Mouse (Mus musculus) embryo, embryonic 9.5 days (tissue): ENCODE measurements at regions not wholly inside any gene's neighbourhood (a gene's known extent, or its start where the extent isn't known, plus 50 kb on each side); places are given as distances from the start of the nearest gene placed in this dataset.

ENCODE experiments used
- DNase-seq: peaks from one replicate; pipeline ENCODE4 v3.0.0-alpha.2; 2017; ENCODE audit errors: extremely low spot score

DNA sequence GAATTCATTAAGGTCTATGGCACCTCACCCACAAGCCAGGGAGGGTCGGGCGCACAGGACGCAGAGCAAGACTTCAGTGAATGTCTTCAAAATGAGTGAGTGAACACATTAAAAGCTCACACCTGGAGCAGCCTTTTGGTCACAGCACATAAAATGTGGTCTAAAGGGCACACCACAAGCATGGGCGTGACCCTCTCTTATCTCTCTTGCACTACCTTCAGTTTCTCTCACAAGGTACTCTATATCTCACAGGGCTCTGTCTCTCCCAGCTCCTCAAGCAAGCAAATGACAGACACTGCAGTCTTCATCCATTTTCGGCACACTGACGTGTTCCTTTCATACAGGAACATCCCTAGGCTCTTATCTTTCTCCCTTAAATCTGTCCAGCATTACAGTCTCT is 444.0 kb downstream of the Slc16a7 start:
- DNase-seq, result no peak

DNA sequence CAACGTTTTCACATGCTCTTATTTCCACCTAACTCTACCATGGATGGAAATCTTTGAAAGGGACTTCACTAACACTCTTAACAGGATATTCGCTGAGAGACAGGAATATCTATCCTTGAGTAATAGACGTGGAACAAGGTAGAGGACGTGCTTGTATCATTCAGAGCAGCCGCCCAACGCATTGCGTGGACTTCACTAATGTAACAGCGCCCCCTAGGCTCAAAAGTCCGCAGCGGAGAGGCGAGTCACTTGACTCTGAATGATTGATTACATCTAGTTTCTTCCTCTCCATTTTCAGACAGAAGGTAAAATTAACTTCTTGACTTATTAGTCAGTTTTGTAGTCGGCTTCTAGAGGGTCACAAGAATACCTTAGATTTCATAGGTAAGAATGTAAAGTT is 447.1 kb downstream of the Slc16a7 start:
- peak; percentile 6 for DNase-seq

DNA sequence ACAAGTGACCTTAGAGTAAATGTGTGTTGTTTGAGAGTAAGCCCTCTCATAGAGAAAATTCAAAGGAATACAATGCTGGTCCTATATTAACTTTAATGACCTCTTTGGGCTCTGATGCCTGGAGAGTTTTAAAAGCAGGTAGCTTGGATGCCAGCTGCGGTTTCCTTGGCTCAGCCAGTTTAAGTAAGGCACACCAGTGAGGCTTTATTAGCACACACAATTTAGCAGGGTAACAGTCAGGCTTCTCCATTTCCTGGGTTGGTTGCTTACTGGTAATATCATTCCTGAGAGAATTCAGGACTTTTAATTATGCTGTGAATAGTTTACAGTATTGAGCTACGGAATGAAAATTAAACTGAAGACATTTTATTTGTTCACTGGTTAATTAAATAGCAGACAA is 462.0 kb downstream of the Slc16a7 start:
- no peak for DNase-seq

DNA sequence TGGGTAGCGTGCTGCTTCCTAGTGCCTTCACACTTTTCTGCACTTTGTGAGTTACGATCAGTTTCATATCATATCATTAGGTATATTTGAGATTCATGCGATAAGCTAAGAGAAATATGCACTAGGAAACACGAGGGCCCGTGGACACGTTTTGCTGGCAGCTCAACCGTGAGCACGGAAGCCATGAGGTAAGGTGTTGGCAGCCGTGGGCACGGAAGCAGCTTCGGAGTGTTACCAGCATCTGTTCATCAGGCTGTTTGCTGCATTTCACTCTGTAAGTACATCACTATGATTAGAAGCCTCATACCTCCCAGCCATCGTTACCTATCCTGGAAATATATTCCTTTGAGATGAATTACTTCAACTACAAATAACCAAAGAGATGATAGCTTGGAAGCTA is 489.2 kb downstream of the Slc16a7 start:
- DNase-seq, result no peak

DNA sequence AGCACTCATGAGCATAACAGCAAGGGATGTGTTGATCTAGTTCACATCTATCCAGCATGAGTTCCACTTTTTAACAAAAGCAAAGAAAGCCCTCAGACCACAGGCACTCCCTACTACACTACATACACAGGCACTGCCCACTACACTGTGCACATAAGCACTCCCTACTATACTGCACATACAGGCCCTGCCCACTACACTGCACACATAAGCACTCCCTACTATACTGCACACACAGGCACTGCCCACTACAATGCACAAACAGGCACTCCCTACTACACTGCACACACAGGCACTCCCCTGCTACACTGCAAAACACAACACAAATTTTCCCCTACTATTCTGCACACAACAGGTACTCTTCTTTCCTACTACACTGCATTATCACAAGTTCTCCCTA is 510.7 kb downstream of the Slc16a7 start:
- no peak for DNase-seq

DNA sequence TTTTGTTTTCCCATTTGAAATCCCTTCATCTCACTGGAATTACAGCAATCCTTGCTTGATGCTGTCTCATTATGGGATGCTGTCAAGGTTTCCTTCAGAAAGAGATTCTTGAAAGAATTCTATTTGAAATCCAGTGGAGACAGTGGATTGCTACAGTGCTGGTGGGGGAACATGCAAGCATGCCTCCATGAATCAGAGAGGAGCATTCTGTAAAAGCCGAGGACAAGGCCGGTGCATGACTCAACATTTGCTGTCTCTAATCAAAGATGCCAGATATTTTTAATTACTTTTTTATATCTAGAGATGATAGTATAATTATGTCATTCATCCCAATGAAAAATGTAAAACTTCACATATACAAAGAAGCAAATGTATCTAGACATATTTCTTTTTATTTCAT is 511.6 kb downstream of the Slc16a7 start:
- DNase-seq, result no peak

DNA sequence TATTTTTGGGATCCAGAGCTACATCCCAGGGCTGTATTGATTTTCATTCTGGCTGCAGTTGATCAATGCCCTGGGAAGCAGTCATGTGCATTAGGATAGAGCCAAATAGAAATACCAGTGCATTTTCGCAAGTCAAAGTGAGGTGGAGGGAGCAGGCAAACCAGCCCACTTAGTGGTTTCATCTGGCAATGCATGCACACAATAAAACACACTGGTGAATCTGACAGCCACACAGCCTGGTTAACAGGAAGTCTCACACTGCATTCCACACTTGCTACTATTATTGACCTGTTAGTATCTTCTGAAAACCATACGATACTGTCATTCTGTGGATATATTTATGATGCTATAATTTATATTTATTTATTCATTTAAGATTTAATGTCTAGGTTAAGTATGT is 517.1 kb downstream of the Slc16a7 start:
- DNase-seq, result no peak

DNA sequence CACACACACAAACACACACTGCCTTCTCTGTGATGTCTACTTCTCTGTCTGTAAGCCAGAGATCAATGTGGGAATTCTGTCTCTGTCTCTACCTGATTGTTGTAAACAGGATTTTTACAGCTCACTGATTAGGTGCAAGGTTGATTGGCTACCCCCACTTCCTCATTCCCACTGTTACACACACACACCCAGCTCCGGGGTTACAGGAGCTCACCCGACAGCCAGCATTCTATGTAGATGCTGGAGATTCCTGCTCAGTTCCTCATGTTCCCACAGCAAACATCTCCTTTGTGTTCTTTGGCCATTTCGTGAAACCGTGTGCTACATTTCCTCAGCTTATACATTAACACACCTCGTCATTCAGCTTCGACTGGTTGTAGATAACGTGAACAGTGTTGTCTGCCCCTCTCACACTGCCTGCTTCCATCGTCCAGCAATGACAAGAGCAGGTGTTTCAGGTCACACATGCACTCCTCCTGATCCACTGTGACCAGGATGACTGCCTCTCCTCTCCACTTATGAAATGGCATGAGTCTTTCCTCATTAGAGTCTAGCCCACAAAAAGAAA is 546.6 kb downstream of the Slc16a7 start:
- DNase-seq, result no peak

DNA sequence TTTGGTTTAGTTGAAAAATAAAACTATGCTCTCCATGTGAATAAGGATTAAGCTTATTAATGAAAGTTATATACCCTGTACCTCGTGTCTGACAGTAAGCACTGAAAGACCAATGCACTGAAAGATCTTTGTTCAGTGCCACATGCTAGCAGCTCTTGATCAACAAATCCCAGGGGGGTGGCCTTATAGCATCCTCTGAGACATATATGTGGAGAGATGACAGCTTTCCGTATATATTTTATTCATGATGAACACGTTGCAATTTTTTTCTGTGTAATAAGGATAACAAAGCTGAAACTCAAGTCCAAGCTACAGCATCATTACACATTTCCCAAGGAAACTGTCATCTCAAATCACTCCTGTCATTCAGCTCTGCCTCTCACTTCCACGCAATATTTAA is 555.3 kb downstream of the Slc16a7 start:
- DNase-seq, result no peak

DNA sequence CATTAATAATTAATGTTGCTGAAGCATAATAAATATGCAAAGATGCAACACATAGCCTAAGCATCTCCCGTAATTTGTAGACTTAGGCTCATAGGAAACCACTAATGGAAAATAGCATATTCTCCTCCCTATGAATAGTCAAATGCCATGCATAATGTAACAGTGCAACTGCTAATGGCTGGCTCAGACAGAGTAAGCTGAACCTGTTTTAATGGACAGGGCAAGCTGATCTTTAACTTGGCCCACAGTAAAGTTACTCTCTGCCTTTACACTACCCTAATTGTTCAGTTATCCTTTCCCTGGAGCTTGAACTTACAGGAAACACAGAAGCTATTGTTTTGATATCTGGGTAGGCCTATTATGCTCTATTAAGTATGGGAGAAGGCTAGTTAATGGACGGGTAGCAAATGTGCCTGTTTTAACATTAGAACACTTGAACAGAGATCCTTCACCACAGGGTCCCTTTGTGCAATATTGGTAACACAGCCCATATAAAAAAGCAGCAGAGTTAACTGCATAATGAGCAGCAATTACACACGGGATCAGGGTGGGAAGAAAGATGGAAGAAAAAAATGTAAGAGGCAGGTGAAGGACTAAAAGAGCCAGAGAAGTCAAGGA is 585.2 kb downstream of the Slc16a7 start:
- DNase-seq, result no peak
